Mouse (Mus musculus) brain, embryonic 14.5 days (tissue): ENCODE results near the gene Wnk2.

Source experiments
- CTCF ChIP-seq: fragments of 200-500 bp; IDR thresholded peaks from 2 replicates; pipeline ENCODE4 v1.5.1; 2012; ENCODE audit warnings: inconsistent platforms, mild to moderate bottlenecking, moderate library complexity, borderline replicate concordance; ENCODE audit not compliant: insufficient read depth, insufficient read length; ENCODE audit errors: extremely low read depth
- POLR2A ChIP-seq: fragments of 200-500 bp; IDR thresholded peaks from 2 replicates; pipeline ENCODE4 v1.6.1; 2012; ENCODE audit warnings: mild to moderate bottlenecking, inconsistent platforms, borderline replicate concordance; ENCODE audit not compliant: poor library complexity, insufficient read depth, insufficient read length, severe bottlenecking; ENCODE audit errors: extremely low read depth

DNA sequence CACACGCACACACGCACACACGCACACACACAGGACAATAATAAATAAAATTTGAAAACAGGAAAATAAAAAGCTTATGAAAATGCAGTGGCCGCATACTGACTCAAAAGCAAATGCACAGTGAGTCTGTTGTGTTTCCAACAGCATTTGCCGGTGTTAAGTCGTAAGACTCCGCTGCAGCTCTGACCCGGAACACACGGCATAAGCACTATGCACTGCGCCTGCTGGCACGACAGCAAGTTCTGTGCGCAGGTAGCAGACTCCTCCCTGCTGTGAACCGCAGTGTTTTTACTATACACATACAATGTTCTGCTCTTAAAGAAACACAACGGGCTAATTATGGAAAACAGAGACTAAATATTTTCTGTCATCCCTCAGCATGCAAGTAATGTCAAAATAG, 32.9 kb downstream of the Wnk2 start:
- no peak for TF ChIP-seq POLR2A
- TF ChIP-seq CTCF = no peak
